Mouse (Mus musculus): ENCODE measurements around the gene Gm7971. TPM values are rescaled to one million over a fixed set of nuclear protein-coding genes. Genes with fewer than 3 reads are reported as not detected.

The Gm7971 gene
- not detected for total RNA-seq (2023)

DNA sequence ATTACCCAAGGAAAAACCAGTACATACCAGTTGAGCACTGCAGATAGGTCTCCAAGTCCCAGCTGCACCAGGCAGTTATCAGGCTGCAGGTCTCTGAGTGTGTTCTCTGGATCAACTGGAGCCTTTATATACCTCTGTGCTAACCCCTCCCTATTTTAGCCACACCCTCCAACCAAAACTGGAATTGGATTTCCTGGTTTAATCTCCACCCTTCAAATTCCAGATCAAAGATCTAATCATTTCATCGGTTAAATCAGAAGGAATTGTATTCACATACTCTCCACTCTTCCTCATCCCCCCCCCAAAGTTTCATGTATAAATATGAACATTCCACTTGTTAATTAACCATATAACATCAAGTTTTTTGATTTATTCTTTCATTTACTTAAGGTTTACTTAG is at the start of gene Gm7971:
Gm7971 (minus strand) TSS at position 101 of the 400 bp plus-strand sequence.

Other genes with a start within 250 kb of the Gm7971 start
- gene D5Ertd577e, start 138.1 kb downstream of the Gm7971 start, total RNA-seq (2023), result not detected
- not detected for gene Gm3286, start 84.1 kb downstream of the Gm7971 start, total RNA-seq (2023)
- not detected for gene Gm7978, start 141.3 kb upstream of the Gm7971 start, total RNA-seq (2023)
- not detected for gene Gm7982, start 147.1 kb upstream of the Gm7971 start, total RNA-seq (2023)
- not detected for gene E330014E10Rik, start 181.1 kb upstream of the Gm7971 start, total RNA-seq (2023)

Data from neutrophil, adult 83 days (primary cell).